Mouse (Mus musculus) thymus, adult 2 months (tissue): ENCODE measurements around the gene Slamf7.

ENCODE experiments used
- CTCF ChIP-seq: fragments of 200-500 bp; IDR thresholded peaks from 2 replicates; pipeline ENCODE4 v1.5.1; 2012; ENCODE audit warnings: mild to moderate bottlenecking, control low read depth, low read length, moderate library complexity, borderline replicate concordance; ENCODE audit not compliant: control insufficient read depth, poor library complexity, insufficient read depth; ENCODE audit errors: extremely low read depth
- POLR2A ChIP-seq: fragments of 200-500 bp; IDR thresholded peaks from 2 replicates; pipeline ENCODE4 v1.6.1; 2012; ENCODE audit warnings: mild to moderate bottlenecking, low read length, control low read depth, moderate library complexity; ENCODE audit not compliant: control insufficient read depth, poor library complexity, insufficient read depth; ENCODE audit errors: extremely low read depth

GRCm38 (mm10) chr1:171627801-171628200 lies 25.0 kb downstream of the Slamf7 start:
- TF ChIP-seq POLR2A (no peak), CTCF (no peak)
